Mouse (Mus musculus) E14TG2a.4 (cell line): ENCODE results near the gene Nup210.

Source experiments
- CTCF ChIP-seq: conservative IDR thresholded peaks from 2 replicates; pipeline ENCODE4 v1.5.1; 2014; ENCODE audit warnings: low read length
- NANOG ChIP-seq: IDR thresholded peaks from 2 replicates; pipeline ENCODE4 v1.6.1; 2014; ENCODE audit warnings: borderline replicate concordance, low read length, mixed read lengths

GRCm38 (mm10) chr6:91159047-91159446 is 42.4 kb upstream of the Nup210 start:
- TF ChIP-seq CTCF (no peak), NANOG (no peak)
